Mouse (Mus musculus) urinary bladder, postnatal 25 days (tissue): Measurements from ENCODE around the gene Terf2.
A peak's percentile ranks its signal among the peaks of the same experiment; 100 is the strongest.
"Not testable (repeated sequence)": the region's sequence is repeated elsewhere in the genome, so short reads cannot be mapped to it uniquely, and the experiment has no call there.

Experiments used
- DNase-seq: peaks from one replicate; pipeline ENCODE4 v3.0.0; 2022; ENCODE audit warnings: low spot score

Gene Terf2

GRCm38 (mm10) chr8:107056973-107057369 lies 39.4 kb downstream of the Terf2 start:
- DNase-seq = no peak

DNA sequence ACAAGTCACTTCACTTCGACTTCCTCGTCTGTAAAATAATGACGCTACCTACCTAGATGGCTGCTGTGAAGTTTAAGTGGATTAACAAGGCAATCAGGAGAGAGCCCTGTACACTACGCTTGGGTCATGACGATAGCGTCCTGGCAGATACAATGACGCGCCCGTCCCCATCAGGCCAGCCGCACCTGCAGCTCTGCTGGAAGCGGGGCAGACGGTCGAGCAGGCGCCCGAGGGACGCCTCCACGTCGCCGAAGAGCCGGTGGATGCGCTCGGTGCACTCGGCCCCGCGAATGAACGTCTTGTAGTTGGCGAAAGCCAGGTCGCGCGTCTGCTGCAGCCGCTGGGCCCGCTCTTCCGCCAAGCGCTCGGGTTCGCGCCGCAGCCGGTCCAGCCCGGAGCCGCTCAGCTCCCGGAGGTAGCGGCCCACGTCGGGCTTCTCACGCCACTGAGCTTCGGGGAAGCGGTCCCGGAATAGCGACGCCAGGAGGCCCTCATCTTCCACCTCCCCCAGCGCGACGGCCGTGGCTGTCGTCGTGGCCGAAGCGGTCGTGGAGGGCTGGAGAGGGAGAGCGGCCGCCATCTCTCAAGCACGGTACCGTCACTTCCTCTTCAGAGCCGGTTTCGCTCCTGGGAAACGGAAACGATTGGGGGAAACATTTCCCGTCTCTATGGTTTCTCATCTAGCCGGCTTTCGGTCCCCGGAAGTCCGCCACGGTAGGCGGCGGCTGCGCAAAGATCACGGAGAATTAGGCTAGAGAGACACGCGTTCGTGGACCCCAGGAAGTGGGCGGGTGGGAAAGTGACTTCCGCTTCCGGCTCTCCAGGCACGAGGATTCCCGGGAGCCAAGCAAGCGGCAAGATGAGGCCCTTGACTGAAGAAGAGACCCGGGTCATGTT lies 40.0 kb downstream of the Terf2 start, which contains the start of the genes Cog8 and Nip7:
Gene Cog8, minus strand, starts transcription at position 614 of the 897 bp plus-strand sequence.
Gene Nip7, plus strand, starts transcription at position 802 of the 897 bp plus-strand sequence.
- peak; percentile 90 for DNase-seq

DNA sequence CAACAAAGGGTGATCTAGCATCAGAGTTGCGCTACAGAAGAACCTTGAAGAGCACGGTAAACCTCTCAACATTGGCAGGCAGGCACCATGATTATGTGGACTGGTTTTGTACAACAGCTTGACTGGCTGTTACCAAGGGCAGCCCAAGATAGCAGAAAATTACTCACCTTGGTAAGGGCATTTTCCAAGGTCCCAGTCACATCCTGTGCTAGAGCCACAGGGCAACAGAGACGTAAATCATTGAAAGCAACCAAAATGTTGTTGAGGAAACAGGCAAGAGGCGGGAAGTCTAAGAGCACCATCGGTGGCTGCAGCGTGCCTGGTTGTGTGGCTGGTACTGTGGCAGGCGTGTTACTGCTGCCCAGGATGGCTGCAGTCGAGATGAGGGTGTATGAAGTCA lies 44.3 kb downstream of the Terf2 start:
- no peak for DNase-seq

DNA sequence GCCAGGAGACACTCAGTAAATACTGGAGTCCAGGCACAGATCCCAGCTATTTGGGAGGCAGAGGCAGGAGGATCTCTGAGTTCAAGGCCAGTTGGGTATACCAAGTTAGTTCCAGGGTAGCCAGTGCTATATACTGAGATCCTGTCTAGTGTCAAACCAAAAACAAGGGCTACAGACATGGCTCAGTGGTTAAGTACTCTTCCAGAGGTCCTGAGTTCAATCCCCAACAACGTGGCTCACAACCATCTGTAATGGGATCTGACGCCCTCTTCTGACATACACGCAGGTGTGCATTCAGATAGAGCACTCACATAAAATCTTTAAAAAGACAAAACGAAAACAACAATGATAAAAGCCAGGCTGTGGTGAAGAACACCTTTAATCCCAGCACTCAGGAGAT lies 46.9 kb downstream of the Terf2 start:
- DNase-seq = no peak

GRCm38 (mm10) chr8:107048061-107048941 lies 48.0 kb downstream of the Terf2 start, which contains the start of gene Pdf:
Pdf (minus strand) TSS chr8:107048614.
- peak; percentile 75 for DNase-seq

- DNase-seq = no peak
These were observed 49.4 kb downstream of the Terf2 start for GRCm38 (mm10) chr8:107046976-107047375.

DNA sequence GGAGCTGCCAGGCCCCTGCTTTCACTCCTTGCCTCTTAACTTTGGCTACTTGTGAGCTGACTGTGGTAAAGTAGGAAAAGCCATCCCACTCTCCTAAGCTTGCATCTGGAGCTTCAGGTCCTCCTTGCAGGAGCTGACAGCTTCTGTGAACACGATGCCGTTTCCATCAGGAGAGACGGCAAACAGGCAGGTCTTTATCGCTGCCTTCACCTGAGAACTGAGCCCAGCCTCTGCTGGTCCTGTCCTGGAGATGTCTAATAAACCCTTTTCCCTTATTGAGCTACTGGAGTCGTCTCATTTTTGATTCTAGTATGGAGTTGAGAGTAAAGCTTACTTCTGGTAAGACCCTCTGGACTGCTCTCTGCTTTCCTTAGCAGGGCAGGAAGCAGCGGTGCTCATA lies 50.9 kb downstream of the Terf2 start:
- DNase-seq = no peak

DNA sequence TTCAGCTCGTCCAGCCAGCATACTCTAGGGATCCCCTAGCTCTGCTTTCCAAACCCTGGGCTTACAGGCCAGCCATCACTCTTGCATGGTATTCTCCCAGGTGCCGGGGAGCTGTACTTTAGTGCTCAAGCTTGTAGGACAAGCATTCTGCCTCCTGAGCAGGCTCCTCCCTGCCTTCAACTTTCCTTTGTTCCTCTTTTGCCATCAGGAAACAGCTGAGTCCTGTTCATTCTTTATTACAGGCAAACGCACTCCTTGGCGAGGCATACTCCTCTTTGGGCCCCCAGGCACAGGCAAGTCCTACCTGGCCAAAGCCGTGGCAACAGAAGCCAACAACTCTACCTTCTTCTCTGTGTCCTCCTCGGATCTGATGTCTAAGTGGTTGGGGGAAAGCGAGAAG lies 55.7 kb downstream of the Terf2 start:
- no peak for DNase-seq

- no peak for DNase-seq
These were observed 59.7 kb downstream of the Terf2 start for GRCm38 (mm10) chr8:107036626-107037025.

GRCm38 (mm10) chr8:107035641-107036040 lies 60.7 kb downstream of the Terf2 start:
- DNase-seq = no peak

GRCm38 (mm10) chr8:107033609-107034008 lies 62.7 kb downstream of the Terf2 start:
- not testable (repeated sequence) for DNase-seq

GRCm38 (mm10) chr8:107031577-107032090 lies 64.7 kb downstream of the Terf2 start:
- peak; percentile 14 for DNase-seq

DNA sequence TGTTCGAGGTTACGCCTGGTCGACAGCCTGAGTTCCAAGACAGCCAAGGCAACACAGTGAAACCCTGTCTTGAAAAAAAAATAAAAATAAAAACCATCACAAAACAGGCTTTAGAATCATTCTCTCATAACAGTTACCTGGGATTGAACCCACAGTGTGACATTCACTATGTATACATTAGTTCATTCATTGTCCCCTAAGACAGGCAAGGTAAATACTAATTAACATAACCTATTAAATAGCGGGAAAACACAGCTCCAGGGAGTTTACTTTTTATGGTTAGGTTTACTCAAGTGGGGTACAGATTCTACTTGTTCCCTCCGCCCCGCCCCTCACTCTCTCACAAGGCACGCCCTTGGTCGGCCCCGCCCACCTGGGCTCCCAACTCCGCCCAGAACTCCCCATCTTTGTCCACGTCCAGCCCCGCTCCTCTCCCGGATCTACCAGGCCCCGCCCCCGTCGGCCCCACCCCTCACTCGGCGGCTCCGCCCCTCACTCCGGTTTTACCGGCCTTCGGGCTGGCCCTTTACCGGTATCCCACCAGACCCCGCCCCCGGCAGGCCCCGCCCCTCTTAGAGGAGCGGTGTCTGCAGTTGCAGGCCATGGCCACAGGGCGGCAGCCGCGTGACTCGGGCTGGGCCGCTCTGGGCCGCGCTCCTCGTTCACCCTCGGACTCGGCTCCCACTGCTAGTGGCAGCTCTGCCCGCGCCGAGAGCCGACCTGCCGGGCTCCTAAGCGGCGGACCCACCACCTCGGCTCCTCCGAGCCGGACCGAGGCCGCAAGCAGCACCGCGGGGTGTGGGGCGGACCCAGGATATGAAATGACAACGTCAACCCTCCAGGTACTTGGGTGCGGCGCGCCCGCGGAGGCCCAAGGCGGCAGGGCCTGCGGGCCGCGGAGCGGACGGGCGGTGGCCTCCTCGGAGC lies 65.4 kb downstream of the Terf2 start, which contains the start of gene Vps4a:
Gene Vps4a, plus strand, starts transcription at position 573 of the 927 bp plus-strand sequence.
- DNase-seq = peak; percentile 98

GRCm38 (mm10) chr8:107030058-107030457 lies 66.3 kb downstream of the Terf2 start:
- DNase-seq = no peak

DNA sequence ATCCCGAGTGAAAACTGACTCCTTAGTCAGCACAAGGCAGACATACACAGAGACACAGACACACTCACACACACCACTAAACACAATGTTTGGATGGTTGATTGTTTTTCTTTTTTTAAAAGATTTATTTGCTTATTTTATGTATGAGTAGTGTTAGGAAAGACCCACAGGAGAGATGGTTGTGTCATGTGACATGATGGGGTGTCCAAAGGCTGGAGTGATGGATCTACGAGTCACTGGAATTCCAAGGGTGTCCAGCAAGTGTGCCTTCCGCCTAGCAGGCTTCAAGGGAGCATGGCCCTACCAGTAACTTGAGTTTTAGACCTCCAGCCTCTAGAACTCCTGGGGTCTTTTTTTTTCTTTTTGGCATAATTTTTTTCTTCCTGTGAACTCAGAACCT lies 67.0 kb downstream of the Terf2 start:
- DNase-seq = no peak

DNA sequence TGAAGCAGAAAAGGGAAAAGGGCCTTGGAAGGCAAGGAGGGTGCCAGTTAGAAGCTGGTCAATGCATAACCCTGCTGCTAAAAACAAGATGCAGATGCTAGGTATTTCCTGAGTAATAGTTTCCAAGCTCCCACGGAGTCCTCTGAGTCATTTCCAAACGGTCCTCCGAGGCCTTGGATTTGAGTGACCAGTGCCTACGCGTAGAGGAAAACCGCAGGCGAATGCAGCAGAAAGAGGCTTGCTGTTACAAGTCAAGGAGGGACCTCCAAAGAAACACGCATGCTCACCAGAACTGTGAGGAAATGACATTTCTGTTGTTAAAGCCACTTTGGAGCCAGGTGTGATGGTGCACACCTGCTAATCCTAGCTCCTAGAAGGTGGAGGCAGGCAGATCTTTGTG lies 72.9 kb downstream of the Terf2 start:
- no peak for DNase-seq
